Mouse (Mus musculus) erythroblast, adult 5-6 weeks (primary cell): ENCODE measurements around the gene Gpr107. TPM values are rescaled to one million over a fixed set of nuclear protein-coding genes. Genes with fewer than 3 reads are reported as not detected.
A peak's percentile ranks its signal among the peaks of the same experiment; 100 is the strongest.
"Not testable (repeated sequence)": the region's sequence is repeated elsewhere in the genome, so short reads cannot be mapped to it uniquely, and the experiment has no call there.

Experiments used
- ATAC-seq: replicated peaks from 2 replicates; pipeline ENCODE4 v1.8.0; 2016; ENCODE audit warnings: moderate number of reproducible peaks, mild to moderate bottlenecking, moderate TSS enrichment, inconsistent platforms; ENCODE audit not compliant: poor library complexity, low FRiP score, severe bottlenecking
- total RNA-seq, 2 experiments: library from RNA; stranded (forward) in 1 of 2; stranded (reverse) in 1 of 2; fragments of 150-400 nt in 1 of 2; fragments of 200-764, 138-1000 nt in 1 of 2; gene quantifications; 2 replicates each; pipeline versions ENCODE4 v1.2.3 to v1.2.4; 2015 to 2017; ENCODE audit warnings: low replicate concordance in 2 of 2

Gene Gpr107
- total RNA-seq, 2 experiments from 2014 or later: 2.5 to 11.7 TPM

- no peak for ATAC-seq
Measured at GRCm38 (mm10) chr2:31143768-31144695, 8.1 kb upstream of the Gpr107 start.

- ATAC-seq: no peak
Measured at GRCm38 (mm10) chr2:31144901-31145300, 7.2 kb upstream of the Gpr107 start.

- no peak for ATAC-seq
Measured at GRCm38 (mm10) chr2:31147054-31147453, 5.1 kb upstream of the Gpr107 start.

- 0 out of 2 replicates have a peak, but pooled peaks have one; percentile 44 for ATAC-seq
Measured at GRCm38 (mm10) chr2:31150762-31151161, 1.4 kb upstream of the Gpr107 start.

GRCm38 (mm10) chr2:31156846-31157245 lies 4.7 kb downstream of the Gpr107 start:
- ATAC-seq: no peak

GRCm38 (mm10) chr2:31160147-31160920 lies 8.2 kb downstream of the Gpr107 start:
- ATAC-seq: peak; percentile 64; the same call in 1 of the 2 replicates

GRCm38 (mm10) chr2:31161620-31162019 lies 9.5 kb downstream of the Gpr107 start:
- ATAC-seq: no peak

GRCm38 (mm10) chr2:31163361-31164118 lies 11.4 kb downstream of the Gpr107 start:
- no peak for ATAC-seq

GRCm38 (mm10) chr2:31164841-31165455 lies 12.8 kb downstream of the Gpr107 start:
- ATAC-seq: no peak

- no peak for ATAC-seq
Measured at GRCm38 (mm10) chr2:31165529-31165928, 13.4 kb downstream of the Gpr107 start.

- not testable (repeated sequence) for ATAC-seq
Measured at GRCm38 (mm10) chr2:31167571-31167970, 15.5 kb downstream of the Gpr107 start.

- ATAC-seq: no peak
Measured at GRCm38 (mm10) chr2:31169001-31169400, 16.9 kb downstream of the Gpr107 start.

- ATAC-seq: no peak
Measured at GRCm38 (mm10) chr2:31170164-31170563, 18.0 kb downstream of the Gpr107 start.

- no peak for ATAC-seq
Measured at GRCm38 (mm10) chr2:31172001-31172400, 19.9 kb downstream of the Gpr107 start.

- no peak for ATAC-seq
Measured at GRCm38 (mm10) chr2:31172536-31172935, 20.4 kb downstream of the Gpr107 start.

GRCm38 (mm10) chr2:31173290-31173689 lies 21.2 kb downstream of the Gpr107 start:
- no peak for ATAC-seq

- not testable (repeated sequence) for ATAC-seq
Measured at GRCm38 (mm10) chr2:31178593-31178992, 26.5 kb downstream of the Gpr107 start.

GRCm38 (mm10) chr2:31179471-31179870 lies 27.4 kb downstream of the Gpr107 start:
- ATAC-seq: no peak

GRCm38 (mm10) chr2:31180081-31180551 lies 28.0 kb downstream of the Gpr107 start:
- ATAC-seq: no peak
